Mouse (Mus musculus): Measurements from ENCODE around the gene Gtdc1.

The Gtdc1 gene

GRCm38 (mm10) chr2:44590881-44591280, 336.6 kb downstream of the Gtdc1 start:
- DNase-seq (ENCODE audit: low read depth, low spot score), result no peak

GRCm38 (mm10) chr2:44584061-44584460, 343.4 kb downstream of the Gtdc1 start:
- no peak for DNase-seq (ENCODE audit: low read depth, low spot score)

- no peak for DNase-seq (ENCODE audit: low read depth, low spot score)
Measured at GRCm38 (mm10) chr2:44583491-44583890, 344.0 kb downstream of the Gtdc1 start.

GRCm38 (mm10) chr2:44571810-44572209, 355.6 kb downstream of the Gtdc1 start:
- no peak for DNase-seq (ENCODE audit: low read depth, low spot score)

- DNase-seq (ENCODE audit: low read depth, low spot score), result no peak
Measured at GRCm38 (mm10) chr2:44571156-44571555, 356.3 kb downstream of the Gtdc1 start.

- no peak for DNase-seq (ENCODE audit: low read depth, low spot score)
Measured at GRCm38 (mm10) chr2:44569140-44569952, 358.1 kb downstream of the Gtdc1 start.

- no peak for DNase-seq (ENCODE audit: low read depth, low spot score)
Measured at GRCm38 (mm10) chr2:44564776-44565692, 362.4 kb downstream of the Gtdc1 start.

- no peak for DNase-seq (ENCODE audit: low read depth, low spot score)
Measured at GRCm38 (mm10) chr2:44561789-44562188, 365.7 kb downstream of the Gtdc1 start.

GRCm38 (mm10) chr2:44559242-44559944, 368.1 kb downstream of the Gtdc1 start:
- DNase-seq (ENCODE audit: low read depth, low spot score), result no peak

GRCm38 (mm10) chr2:44557669-44558281, 369.7 kb downstream of the Gtdc1 start:
- no peak for DNase-seq (ENCODE audit: low read depth, low spot score)

- DNase-seq (ENCODE audit: low read depth, low spot score), result peak; percentile 33
Measured at GRCm38 (mm10) chr2:44556861-44557592, 370.4 kb downstream of the Gtdc1 start.

- DNase-seq (ENCODE audit: low read depth, low spot score), result no peak
Measured at GRCm38 (mm10) chr2:44554716-44555115, 372.7 kb downstream of the Gtdc1 start.

- DNase-seq (ENCODE audit: low read depth, low spot score), result no peak
Measured at GRCm38 (mm10) chr2:44549311-44549710, 378.1 kb downstream of the Gtdc1 start.

- DNase-seq (ENCODE audit: low read depth, low spot score), result no peak
Measured at GRCm38 (mm10) chr2:44542775-44543174, 384.7 kb downstream of the Gtdc1 start.

GRCm38 (mm10) chr2:44541726-44542125, 385.7 kb downstream of the Gtdc1 start:
- no peak for DNase-seq (ENCODE audit: low read depth, low spot score)

GRCm38 (mm10) chr2:44540881-44541280, 386.6 kb downstream of the Gtdc1 start:
- no peak for DNase-seq (ENCODE audit: low read depth, low spot score)

GRCm38 (mm10) chr2:44539121-44539634, 388.3 kb downstream of the Gtdc1 start:
- DNase-seq (ENCODE audit: low read depth, low spot score), result no peak

GRCm38 (mm10) chr2:44538135-44538534, 389.3 kb downstream of the Gtdc1 start:
- DNase-seq (ENCODE audit: low read depth, low spot score), result no peak

GRCm38 (mm10) chr2:44535760-44536159, 391.7 kb downstream of the Gtdc1 start:
- DNase-seq (ENCODE audit: low read depth, low spot score), result no peak

- no peak for DNase-seq (ENCODE audit: low read depth, low spot score)
Measured at GRCm38 (mm10) chr2:44535136-44535675, 392.3 kb downstream of the Gtdc1 start.

Data from CD4-positive helper T cell, adult 2 months (primary cell).